11 mouse cellular contexts compared by ENCODE assay signal in genomic region chr19:36375200-36375783, GRCm38 (mm10). TPM values are rescaled to one million over a fixed set of nuclear protein-coding genes. Genes with fewer than 3 reads are reported as not detected.
DNase-seq lines count a peak whose midpoint lies in the region; ATAC-seq and TF ChIP-seq lines count a peak whose summit lies in the region.
"Had no signal": no experiment of that assay in that cellular context is flagged by ENCODE, and none has a peak within 500 bp of the region (broad histone marks: within the 10 kb centered on the region; RNA-seq: fewer than 3 reads in every experiment).

No protein-coding gene starts in this region.

- H3K9ac ChIP-seq in stomach, postnatal 0 days (ENCODE audit: low read length), result no peak overlapping the region
- H3K9ac ChIP-seq: liver, embryonic 15.5 days; stomach, embryonic 15.5 days had no signal

- ATAC-seq in monocyte, adult 5-6 weeks (replicated peaks; ENCODE audit: insufficient number of reproducible peaks, low FRiP score, low TSS enrichment, poor library complexity, severe bottlenecking), result peak; percentile 64
- ATAC-seq in stomach, postnatal 0 days (ENCODE audit: low FRiP score, low TSS enrichment), result no peak

- no peaks in the 10 kb centered on the region for H3K9me3 ChIP-seq in stomach, postnatal 0 days (ENCODE audit: control insufficient read depth, low read length)
- H3K9me3 ChIP-seq: liver, embryonic 15.5 days; stomach, embryonic 15.5 days had no signal

- H3K4me2 ChIP-seq in stomach, postnatal 0 days (replicated peaks; ENCODE audit: low read depth), result no peak overlapping the region
- H3K4me2 ChIP-seq: liver, embryonic 15.5 days; stomach, embryonic 15.5 days had no signal

- no peaks in the 10 kb centered on the region for H3K27me3 ChIP-seq in stomach, postnatal 0 days (ENCODE audit: control insufficient read depth, insufficient read depth, low read length)
- H3K27me3 ChIP-seq: liver, embryonic 15.5 days; stomach, embryonic 15.5 days had no signal

- no peaks in the 10 kb centered on the region for H3K36me3 ChIP-seq in stomach, postnatal 0 days (ENCODE audit: control insufficient read depth, insufficient read depth, low read length)
- H3K36me3 ChIP-seq: liver, embryonic 15.5 days; stomach, embryonic 15.5 days had no signal

- TF ChIP-seq CTCF in stomach, postnatal 0 days (IDR thresholded peaks at IDR 0.05; ENCODE audit: low read depth), result no peak

- peak; percentile 19 for DNase-seq in lung, postnatal 25 days (ENCODE audit: low spot score)
- DNase-seq in lung, postnatal 10 days, result no peak
- peak; percentile 33 for DNase-seq in gastrocnemius, postnatal 14 days
- DNase-seq in retina, embryonic 14.5 days (ENCODE audit: low spot score), result no peak
- DNase-seq in stomach, postnatal 0 days (ENCODE audit: low spot score), result no peak
- DNase-seq in urinary bladder, postnatal 4 days (ENCODE audit: low spot score in 2 of 2), result no peak
- DNase-seq in kidney, adult 9 months, result no peak

- intact Hi-C loops in gastrocnemius, postnatal 14 days (cut with DNase I; ENCODE audit: low total_unique reads), result no loop called here

- H3K27ac ChIP-seq in stomach, postnatal 0 days (replicated peaks), result no peak overlapping the region
- H3K27ac ChIP-seq: liver, embryonic 15.5 days; stomach, embryonic 15.5 days had no signal

- no peak for TF ChIP-seq EP300 in stomach, postnatal 0 days (optimal IDR thresholded peaks at IDR 0.05)

- WGBS in stomach, postnatal 0 days, result 83% methylated on average over 11 of the region's 11 CpGs

- no peaks in the 10 kb centered on the region for H3K4me1 ChIP-seq in stomach, postnatal 0 days (replicated peaks; ENCODE audit: control insufficient read depth, insufficient read depth)
- H3K4me1 ChIP-seq: liver, embryonic 15.5 days; stomach, embryonic 15.5 days had no signal

- no peak overlapping the region for H3K4me3 ChIP-seq in stomach, postnatal 0 days (ENCODE audit: low read depth, low read length)
- H3K4me3 ChIP-seq: erythroblast, embryonic 14.5 days; liver, embryonic 15.5 days; stomach, embryonic 15.5 days had no signal

RNA-seq across cellular contexts. Expression of gene Pcgf5, which starts 27.2 kb away (rescaled TPM):
- 10 to 100 TPM; 14.9 to 16.5 TPM for total RNA-seq in gastrocnemius, postnatal 14 days (2021)
- total RNA-seq in monocyte, adult 5-6 weeks (2017), result 41.4 to 50.6 TPM (median 42.8 TPM) in 3 replicates
- 13.3 and 14.3 TPM in 2 replicates for polyA plus RNA-seq in stomach, postnatal 0 days (2015; fragmentation: Nextera tagmentation; extraction: Ambion mirVana)

Comparison
In these comparisons a context has a peak if more than half of its experiments do, and no peak if none do; other contexts are left out.
1. DNase-seq: peak in lung, postnatal 25 days (single experiment) and gastrocnemius, postnatal 14 days (single experiment); none in lung, postnatal 10 days (single experiment), retina, embryonic 14.5 days (single experiment), stomach, postnatal 0 days (single experiment), urinary bladder, postnatal 4 days (0 of 2) and kidney, adult 9 months (single experiment).